Comparison of ENCODE assay signal across 25 mouse cellular contexts in the genomic region with DNA sequence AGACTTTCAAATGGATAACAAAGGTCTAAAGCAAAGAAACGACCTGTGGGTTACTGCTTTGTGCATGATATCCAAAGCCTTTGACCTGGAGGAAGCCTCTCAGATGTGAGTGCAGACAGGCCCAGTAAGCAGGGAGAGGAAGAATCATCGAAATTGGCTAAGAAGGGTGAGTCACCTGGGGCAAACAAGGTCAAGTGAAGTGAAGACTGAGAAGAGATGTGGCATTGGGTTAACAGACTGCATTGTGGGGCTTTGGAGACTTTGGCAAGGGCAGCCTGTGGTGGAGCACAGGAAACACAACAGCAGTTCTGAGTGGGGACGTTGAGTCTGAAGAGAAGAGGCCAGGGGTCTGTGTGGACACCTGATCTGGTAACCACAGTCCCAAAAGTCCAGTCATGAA. TPM values are rescaled to one million over a fixed set of nuclear protein-coding genes. Genes with fewer than 3 reads are reported as not detected.
DNase-seq lines count a peak whose midpoint lies in the region; ATAC-seq and TF ChIP-seq lines count a peak whose summit lies in the region.
"Had no signal": no experiment of that assay in that cellular context is flagged by ENCODE, and none has a peak within 500 bp of the region (broad histone marks: within the 10 kb centered on the region; RNA-seq: fewer than 3 reads in every experiment).

No protein-coding gene starts in this region.

- WGBS in liver, postnatal 0 days (ENCODE audit: insufficient replicate concordance), result 37% methylated on average over 3 of the region's 3 CpGs
- WGBS in liver, embryonic 12.5 days (ENCODE audit: insufficient replicate concordance), result 33% methylated on average over 3 of the region's 3 CpGs
- WGBS in cerebellum, adult 2 months, result 49% methylated on average over 3 of the region's 3 CpGs

- TF ChIP-seq EP300 in liver, postnatal 0 days (IDR thresholded peaks at IDR 0.05; ENCODE audit: low read depth), result no peak

- H3K4me1 ChIP-seq in liver, postnatal 0 days (ENCODE audit: insufficient read depth), result 0 out of 2 replicates have a peak, but pooled peaks cover 6% of the 10 kb centered on the region
- H3K4me1 ChIP-seq in liver, embryonic 12.5 days, result peaks cover 11% of the 10 kb centered on the region; the same call in 1 of the 2 replicates
- H3K4me1 ChIP-seq in cerebellum, adult 2 months (ENCODE audit: control insufficient read depth, insufficient read depth, low read length), result no peaks in the 10 kb centered on the region

- no peaks in the 10 kb centered on the region for H3K36me3 ChIP-seq in liver, postnatal 0 days (replicated peaks; ENCODE audit: insufficient read depth, low read length)
- no peaks in the 10 kb centered on the region for H3K36me3 ChIP-seq in liver, embryonic 12.5 days
- H3K36me3 ChIP-seq: embryonic facial prominence, embryonic 15.5 days; heart, embryonic 15.5 days; hindbrain, embryonic 15.5 days; limb, embryonic 12.5 days; neural tube, embryonic 15.5 days had no signal

- DNase-seq in liver, postnatal 0 days, result no peak
- DNase-seq in NIH3T3 (ENCODE audit: low read depth), result peak; percentile 67
- no peak for DNase-seq in kidney, adult 11 months
- no peak for DNase-seq in natural killer cell, adult 2 months (ENCODE audit: low spot score in 2 of 2)
- DNase-seq in cerebellum, adult 2 months, result no peak
- DNase-seq: cerebellum, adult 8-10 months; cerebellum, postnatal 36 days; gastrocnemius, postnatal 36 days; kidney, adult 8-10 months; kidney, postnatal 14 days; layer of hippocampus, postnatal 36 days; lung, postnatal 10 days; thymus, adult 2 months had no signal

- no peaks in the 10 kb centered on the region for H3K9me3 ChIP-seq in liver, postnatal 0 days (ENCODE audit: low read length)
- H3K9me3 ChIP-seq in liver, embryonic 12.5 days (replicated peaks), result no peaks in the 10 kb centered on the region
- H3K9me3 ChIP-seq: embryonic facial prominence, embryonic 15.5 days; heart, embryonic 15.5 days; hindbrain, embryonic 15.5 days; limb, embryonic 12.5 days; neural tube, embryonic 15.5 days had no signal

- no peaks in the 10 kb centered on the region; the same call in 1 of the 2 replicates for H3K27me3 ChIP-seq in liver, postnatal 0 days (ENCODE audit: insufficient read depth, low read length)
- H3K27me3 ChIP-seq in liver, embryonic 12.5 days (replicated peaks), result peaks cover 54% of the 10 kb centered on the region
- H3K27me3 ChIP-seq in cerebellum, adult 2 months (ENCODE audit: control insufficient read depth, insufficient read depth, low read length), result no peaks in the 10 kb centered on the region
- H3K27me3 ChIP-seq: embryonic facial prominence, embryonic 15.5 days; hindbrain, embryonic 15.5 days had no signal

- H3K27ac ChIP-seq in liver, postnatal 0 days (ENCODE audit: low read depth), result 0 out of 2 replicates have a peak overlapping the region, but pooled peaks have one; percentile 49
- no peak overlapping the region for H3K27ac ChIP-seq in liver, embryonic 12.5 days
- no peak overlapping the region for H3K27ac ChIP-seq in cerebellum, adult 2 months (ENCODE audit: insufficient read depth, low read length)
- H3K27ac ChIP-seq: embryonic facial prominence, embryonic 15.5 days; heart, embryonic 15.5 days; hindbrain, embryonic 15.5 days; layer of hippocampus, adult 2 months; limb, embryonic 12.5 days; liver, embryonic 14.5 days; neural tube, embryonic 15.5 days; stomach, postnatal 0 days had no signal

- no peak for TF ChIP-seq CTCF in liver, postnatal 0 days (IDR thresholded peaks at IDR 0.05; ENCODE audit: low read depth)
- TF ChIP-seq CTCF in cerebellum, adult 2 months (IDR thresholded peaks at IDR 0.05; ENCODE audit: borderline replicate concordance, insufficient read depth, low read depth, low read length), result no peak

- no peak overlapping the region for H3K4me3 ChIP-seq in liver, postnatal 0 days (ENCODE audit: low read depth, low read length)
- no peak overlapping the region for H3K4me3 ChIP-seq in liver, embryonic 12.5 days
- no peak overlapping the region for H3K4me3 ChIP-seq in cerebellum, adult 2 months (replicated peaks; ENCODE audit: insufficient read depth, low read depth, low read length)
- H3K4me3 ChIP-seq: embryonic facial prominence, embryonic 15.5 days; heart, embryonic 15.5 days; hindbrain, embryonic 15.5 days; layer of hippocampus, adult 2 months; limb, embryonic 12.5 days; neural tube, embryonic 15.5 days had no signal

- no peak overlapping the region for H3K4me2 ChIP-seq in liver, postnatal 0 days (ENCODE audit: low read depth, low read length)
- H3K4me2 ChIP-seq in liver, embryonic 12.5 days, result no peak overlapping the region
- H3K4me2 ChIP-seq: embryonic facial prominence, embryonic 15.5 days; heart, embryonic 15.5 days; hindbrain, embryonic 15.5 days; limb, embryonic 12.5 days; neural tube, embryonic 15.5 days had no signal

- H3K9ac ChIP-seq in liver, postnatal 0 days (replicated peaks), result no peak overlapping the region
- H3K9ac ChIP-seq in liver, embryonic 12.5 days, result no peak overlapping the region
- H3K9ac ChIP-seq: embryonic facial prominence, embryonic 15.5 days; heart, embryonic 15.5 days; hindbrain, embryonic 15.5 days; limb, embryonic 12.5 days; liver, embryonic 14.5 days; neural tube, embryonic 15.5 days had no signal

- no peak for ATAC-seq in liver, postnatal 0 days
- ATAC-seq in liver, embryonic 12.5 days, result no peak
- peak; percentile 19 for ATAC-seq in common myeloid progenitor, adult 5-6 weeks (replicated peaks; ENCODE audit: low read depth, poor library complexity, severe bottlenecking)
- peak; percentile 38 for ATAC-seq in megakaryocyte progenitor cell, adult 5-6 weeks (replicated peaks; ENCODE audit: poor library complexity)
- ATAC-seq: midbrain, embryonic 16.5 days had no signal

- no peak for TF ChIP-seq POLR2A in cerebellum, adult 2 months (IDR thresholded peaks at IDR 0.05; ENCODE audit: borderline replicate concordance, insufficient read depth, low read length)

RNA-seq across cellular contexts. Expression of a gene that starts 3.4 kb away (rescaled TPM):
- polyA plus RNA-seq in liver, postnatal 0 days (2015; fragmentation: Nextera tagmentation; extraction: Ambion mirVana), result 27.3 and 30.0 TPM in 2 replicates
- polyA plus RNA-seq in liver, embryonic 12.5 days (2016; fragmentation: Nextera tagmentation; extraction: Ambion mirVana), result 14.4 and 17.6 TPM in 2 replicates
- total RNA-seq in common myeloid progenitor, adult 5-6 weeks (2017), result 2.5 and 4.7 TPM in 2 replicates
- 32.7 and 43.1 TPM in 2 replicates for total RNA-seq in megakaryocyte progenitor cell, adult 5-6 weeks (2015)
- 25.9 and 39.4 TPM in 2 replicates for total RNA-seq in megakaryocyte progenitor cell, adult 5-6 weeks (2017)
- 31.6 and 31.8 TPM in 2 replicates for polyA plus RNA-seq in cerebellum, adult 2 months (2012; rRNA removed)

RNA-seq across cellular contexts. Expression of a gene that starts 39.5 kb away (rescaled TPM):
- 9.0 and 9.2 TPM in 2 replicates for polyA plus RNA-seq in liver, postnatal 0 days (2015; fragmentation: Nextera tagmentation; extraction: Ambion mirVana)
- 14.0 and 14.9 TPM in 2 replicates for polyA plus RNA-seq in liver, embryonic 12.5 days (2016; fragmentation: Nextera tagmentation; extraction: Ambion mirVana)
- 16.8 and 17.1 TPM in 2 replicates for total RNA-seq in common myeloid progenitor, adult 5-6 weeks (2017)
- 10.3 and 11.1 TPM in 2 replicates for total RNA-seq in megakaryocyte progenitor cell, adult 5-6 weeks (2015)
- total RNA-seq in megakaryocyte progenitor cell, adult 5-6 weeks (2017), result 16.2 and 17.9 TPM in 2 replicates
- 57.6 and 61.2 TPM in 2 replicates for polyA plus RNA-seq in cerebellum, adult 2 months (2012; rRNA removed)

RNA-seq across cellular contexts. Expression of a gene that starts 45.3 kb away (rescaled TPM):
- polyA plus RNA-seq in liver, postnatal 0 days (2015; fragmentation: Nextera tagmentation; extraction: Ambion mirVana), result 68.4 and 73.4 TPM in 2 replicates
- 189 TPM in 2 replicates for polyA plus RNA-seq in liver, embryonic 12.5 days (2016; fragmentation: Nextera tagmentation; extraction: Ambion mirVana)
- 19.3 and 25.6 TPM in 2 replicates for total RNA-seq in common myeloid progenitor, adult 5-6 weeks (2017)
- total RNA-seq in megakaryocyte progenitor cell, adult 5-6 weeks (2015), result 2.3 and 2.6 TPM in 2 replicates
- 5.8 and 9.8 TPM in 2 replicates for total RNA-seq in megakaryocyte progenitor cell, adult 5-6 weeks (2017)
- polyA plus RNA-seq in cerebellum, adult 2 months (2012; rRNA removed), result 51.4 and 57.1 TPM in 2 replicates

RNA-seq across cellular contexts. Expression of a gene that starts 54.3 kb away (rescaled TPM):
- 59.5 and 64.3 TPM in 2 replicates for polyA plus RNA-seq in liver, postnatal 0 days (2015; fragmentation: Nextera tagmentation; extraction: Ambion mirVana)
- polyA plus RNA-seq in liver, embryonic 12.5 days (2016; fragmentation: Nextera tagmentation; extraction: Ambion mirVana), result 104 and 115 TPM in 2 replicates
- 88.3 and 107 TPM in 2 replicates for total RNA-seq in common myeloid progenitor, adult 5-6 weeks (2017)
- 161 and 165 TPM in 2 replicates for total RNA-seq in megakaryocyte progenitor cell, adult 5-6 weeks (2015)
- total RNA-seq in megakaryocyte progenitor cell, adult 5-6 weeks (2017), result 121 and 129 TPM in 2 replicates
- 13.8 and 14.5 TPM in 2 replicates for polyA plus RNA-seq in cerebellum, adult 2 months (2012; rRNA removed)

Comparison
In these comparisons a context has a peak if more than half of its experiments do, and no peak if none do; other contexts are left out.
1. ATAC-seq: peak in common myeloid progenitor, adult 5-6 weeks (single experiment) and megakaryocyte progenitor cell, adult 5-6 weeks (single experiment); none in liver, postnatal 0 days (single experiment) and liver, embryonic 12.5 days (single experiment).